Mouse (Mus musculus): ENCODE results near the gene Gpr18.

Gene Gpr18

GRCm38 (mm10) chr14:121922016-121922415, 6.4 kb upstream of the Gpr18 start:
- DNase-seq (ENCODE audit: low spot score): no peak

- DNase-seq (ENCODE audit: low spot score): no peak
Measured at GRCm38 (mm10) chr14:121920511-121921124, 5.0 kb upstream of the Gpr18 start.

GRCm38 (mm10) chr14:121919752-121920151, 4.2 kb upstream of the Gpr18 start:
- no peak for DNase-seq (ENCODE audit: low spot score)

GRCm38 (mm10) chr14:121918266-121918665, 2.7 kb upstream of the Gpr18 start:
- DNase-seq (ENCODE audit: low spot score): no peak

- DNase-seq (ENCODE audit: low spot score): no peak
Measured at GRCm38 (mm10) chr14:121916311-121917094, 922 bp upstream of the Gpr18 start.

GRCm38 (mm10) chr14:121915143-121915542, 438 bp downstream of the Gpr18 start:
- no peak for DNase-seq (ENCODE audit: low spot score)

- DNase-seq (ENCODE audit: low spot score): no peak
Measured at GRCm38 (mm10) chr14:121912501-121912900, 3.1 kb downstream of the Gpr18 start.

GRCm38 (mm10) chr14:121909868-121910267, 5.7 kb downstream of the Gpr18 start:
- no peak for DNase-seq (ENCODE audit: low spot score)

- DNase-seq (ENCODE audit: low spot score): no peak
Measured at GRCm38 (mm10) chr14:121906992-121907681, 8.4 kb downstream of the Gpr18 start.

GRCm38 (mm10) chr14:121906341-121906991, 9.1 kb downstream of the Gpr18 start:
- peak; percentile 52 for DNase-seq (ENCODE audit: low spot score)

GRCm38 (mm10) chr14:121904754-121905153, 10.8 kb downstream of the Gpr18 start:
- no peak for DNase-seq (ENCODE audit: low spot score)

- no peak for DNase-seq (ENCODE audit: low spot score)
Measured at GRCm38 (mm10) chr14:121903381-121903876, 12.2 kb downstream of the Gpr18 start.

- DNase-seq (ENCODE audit: low spot score): no peak
Measured at GRCm38 (mm10) chr14:121901511-121901910, 14.1 kb downstream of the Gpr18 start.

- DNase-seq (ENCODE audit: low spot score): no peak
Measured at GRCm38 (mm10) chr14:121899071-121899470, 16.5 kb downstream of the Gpr18 start.

DNA sequence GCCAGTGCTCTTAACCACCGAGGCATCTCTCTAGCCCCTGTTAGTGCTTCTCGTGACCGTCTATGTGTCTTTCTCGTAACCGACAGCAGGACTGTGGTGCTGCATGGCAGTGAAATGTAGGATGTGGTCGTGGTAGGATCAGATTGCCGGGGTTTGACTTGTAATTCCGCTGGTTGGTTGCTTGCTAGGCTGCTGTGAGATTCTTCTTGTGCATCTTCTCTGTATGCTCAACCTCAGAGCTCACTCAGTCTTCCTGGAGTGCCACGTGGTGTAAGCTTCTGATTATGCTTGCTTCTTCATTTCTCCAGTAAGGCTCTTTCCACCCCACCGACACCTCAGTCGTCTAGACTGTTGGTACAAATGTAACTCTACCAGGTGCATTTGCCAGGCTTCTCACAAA, 17.1 kb downstream of the Gpr18 start:
- no peak for DNase-seq (ENCODE audit: low spot score)

- DNase-seq (ENCODE audit: low spot score): no peak
Measured at GRCm38 (mm10) chr14:121897773-121898172, 17.8 kb downstream of the Gpr18 start.

DNA sequence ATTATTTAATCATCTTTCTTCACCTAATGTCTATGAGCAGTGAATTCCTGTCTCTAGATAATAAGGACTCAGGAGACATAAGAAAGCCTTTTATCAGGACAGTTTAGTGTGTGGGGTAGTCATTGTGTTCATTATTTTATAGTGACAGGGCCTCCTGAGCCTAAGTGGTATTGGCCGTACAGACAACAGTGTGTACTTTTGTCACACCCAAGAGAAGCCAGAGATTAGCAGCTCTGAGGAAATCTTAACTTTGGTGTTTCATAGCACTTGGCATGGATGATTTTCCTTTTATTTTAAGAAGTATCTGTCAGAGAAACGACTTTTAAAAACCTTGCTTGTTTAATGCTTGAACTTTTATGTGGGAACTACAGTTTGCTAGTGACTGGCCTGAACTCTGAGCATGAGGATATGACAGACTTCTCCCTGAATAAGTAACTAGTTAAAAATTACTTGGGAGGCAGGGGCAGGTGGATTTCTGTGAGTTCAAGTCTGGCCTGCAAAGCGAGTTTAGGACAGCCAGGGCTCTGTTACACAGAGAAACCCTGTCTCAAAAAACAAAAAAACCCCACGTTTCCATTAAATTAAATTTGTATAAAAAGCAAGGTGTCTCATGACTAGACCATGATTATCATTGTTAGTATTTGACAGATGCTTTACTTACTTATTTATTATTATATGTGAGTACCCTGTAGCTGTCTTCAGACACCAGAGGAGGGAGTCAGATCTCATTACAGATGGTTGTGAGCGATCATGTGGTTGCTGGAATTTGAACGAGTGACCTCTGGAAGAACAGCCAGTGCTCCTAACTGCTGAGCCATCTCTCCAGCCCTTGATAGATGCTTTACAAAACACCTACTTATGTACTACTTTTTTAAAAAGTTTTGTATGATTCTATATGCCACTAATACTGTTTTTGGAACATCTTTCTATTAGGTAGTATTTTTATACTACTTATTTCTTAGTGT, 19.2 kb downstream of the Gpr18 start:
- no peak for DNase-seq (ENCODE audit: low spot score)

DNA sequence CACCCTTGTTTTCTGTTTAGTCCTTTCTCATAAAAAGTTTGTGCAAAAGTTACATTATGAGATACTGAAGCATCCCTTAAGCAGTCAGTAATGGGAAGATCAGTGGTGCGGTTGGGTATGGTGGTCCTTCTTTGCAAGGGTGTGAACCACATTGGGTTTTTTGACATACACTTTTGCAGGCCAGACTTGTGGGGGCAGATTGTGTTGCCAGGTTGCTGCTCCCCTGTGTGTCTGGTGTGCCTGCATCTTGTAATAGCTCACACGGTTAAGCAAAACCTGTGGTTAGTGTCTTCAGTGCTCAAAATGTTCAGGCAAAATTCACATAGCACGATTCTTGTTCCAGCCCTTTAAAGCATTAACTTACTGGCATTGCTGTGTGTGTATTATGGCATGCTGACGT, 20.3 kb downstream of the Gpr18 start:
- no peak for DNase-seq (ENCODE audit: low spot score)

DNA sequence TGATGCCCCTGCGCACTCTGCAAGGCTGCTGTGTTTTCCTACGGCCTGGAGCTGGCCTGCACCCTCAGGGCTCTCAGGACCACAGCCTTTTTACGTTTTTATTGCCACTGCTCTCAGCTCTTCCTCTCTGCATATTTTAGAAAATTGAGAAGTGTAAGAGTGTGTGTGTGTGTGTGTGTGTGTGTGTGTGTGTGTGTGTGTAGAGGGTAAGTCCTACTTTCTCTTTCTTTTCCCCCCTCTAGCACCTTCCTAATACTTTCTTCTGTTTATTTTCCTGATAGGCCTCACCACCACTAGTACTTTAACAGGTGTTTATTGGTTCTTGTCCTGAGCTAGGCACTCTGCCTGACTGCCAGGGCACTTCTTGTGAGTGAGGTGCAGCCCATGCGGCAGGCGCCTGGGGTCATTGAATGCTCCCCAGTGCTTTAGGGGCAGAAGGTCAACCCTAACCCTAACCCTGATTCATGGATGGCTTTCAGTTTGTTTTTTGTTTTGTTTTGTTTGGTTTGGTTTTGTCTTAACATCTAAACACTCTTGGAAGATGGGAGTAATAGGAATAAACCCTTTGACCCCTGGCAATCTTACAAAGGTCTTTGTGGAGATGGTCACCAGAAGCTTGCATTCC, 21.0 kb downstream of the Gpr18 start:
- no peak for DNase-seq (ENCODE audit: low spot score)

GRCm38 (mm10) chr14:121893747-121894146, 21.8 kb downstream of the Gpr18 start:
- DNase-seq (ENCODE audit: low spot score): no peak

Measured in c-Kit-positive CD71-positive TER-119-positive erythroid progenitor cells, embryonic 14.5 days (primary cell).